8 mouse cellular contexts compared by ENCODE assay signal in genomic region chr11:97810356-97810755, GRCm38 (mm10). TPM values are rescaled to one million over a fixed set of nuclear protein-coding genes. Genes with fewer than 3 reads are reported as not detected.
DNase-seq lines count a peak whose midpoint lies in the region; ATAC-seq and TF ChIP-seq lines count a peak whose summit lies in the region.

No protein-coding gene starts in this region.

- peaks cover 43% of the 10 kb centered on the region for H3K36me3 ChIP-seq in embryonic facial prominence, embryonic 12.5 days
- H3K36me3 ChIP-seq in midbrain, embryonic 12.5 days = peaks cover 35% of the 10 kb centered on the region
- H3K36me3 ChIP-seq in limb, embryonic 10.5 days = peaks cover 82% of the 10 kb centered on the region

- H3K4me3 ChIP-seq in layer of hippocampus, adult 2 months = no peak overlapping the region
- H3K4me3 ChIP-seq in embryonic facial prominence, embryonic 12.5 days = no peak overlapping the region
- no peak overlapping the region for H3K4me3 ChIP-seq in midbrain, embryonic 12.5 days
- no peak overlapping the region for H3K4me3 ChIP-seq in limb, embryonic 10.5 days

- DNase-seq in adrenal gland, postnatal 14 days = peak; percentile 58
- DNase-seq in adrenal gland, adult 18-20 months (ENCODE audit: low spot score in 2 of 2) = no peak
- DNase-seq in layer of hippocampus, adult 2 months (ENCODE audit: low spot score in 2 of 2) = no peak
- no peak for DNase-seq in layer of hippocampus, postnatal 36 days
- DNase-seq in frontal cortex, postnatal 14 days (ENCODE audit: low spot score in 2 of 2) = no peak
- DNase-seq in limb, embryonic 10.5 days (ENCODE audit: low spot score) = no peak

- no peak for ATAC-seq in embryonic facial prominence, embryonic 12.5 days (ENCODE audit: insufficient number of reproducible peaks, insufficient read depth, low FRiP score, low TSS enrichment)
- ATAC-seq in midbrain, embryonic 12.5 days (ENCODE audit: low FRiP score, low read depth) = no peak

- H3K9ac ChIP-seq in embryonic facial prominence, embryonic 12.5 days = no peak overlapping the region
- H3K9ac ChIP-seq in midbrain, embryonic 12.5 days (replicated peaks) = no peak overlapping the region

- H3K4me2 ChIP-seq in embryonic facial prominence, embryonic 12.5 days (replicated peaks) = no peak overlapping the region
- H3K4me2 ChIP-seq in midbrain, embryonic 12.5 days (replicated peaks) = no peak overlapping the region

- 65% methylated on average over 7 of the region's 7 CpGs for WGBS in embryonic facial prominence, embryonic 12.5 days
- 78% methylated on average over 7 of the region's 7 CpGs for WGBS in midbrain, embryonic 12.5 days
- 78% methylated on average over 7 of the region's 7 CpGs for WGBS in limb, embryonic 10.5 days

- no peaks in the 10 kb centered on the region for H3K27me3 ChIP-seq in embryonic facial prominence, embryonic 12.5 days
- H3K27me3 ChIP-seq in midbrain, embryonic 12.5 days = no peaks in the 10 kb centered on the region
- no peaks in the 10 kb centered on the region for H3K27me3 ChIP-seq in limb, embryonic 10.5 days (ENCODE audit: low read depth, poor library complexity, severe bottlenecking)

- H3K9me3 ChIP-seq in embryonic facial prominence, embryonic 12.5 days = no peaks in the 10 kb centered on the region
- H3K9me3 ChIP-seq in midbrain, embryonic 12.5 days = no peaks in the 10 kb centered on the region
- no peaks in the 10 kb centered on the region for H3K9me3 ChIP-seq in limb, embryonic 10.5 days (replicated peaks)

- no peak for TF ChIP-seq CTCF in layer of hippocampus, adult 2 months (conservative IDR thresholded peaks at IDR 0.05)

- peak overlapping the region; percentile 8; the same call in 1 of the 2 replicates for H3K27ac ChIP-seq in layer of hippocampus, adult 2 months
- peak overlapping the region; percentile 8; the same call in 1 of the 2 replicates for H3K27ac ChIP-seq in embryonic facial prominence, embryonic 12.5 days
- peak overlapping the region; percentile 27; the same call in 1 of the 2 replicates for H3K27ac ChIP-seq in midbrain, embryonic 12.5 days (replicated peaks)
- H3K27ac ChIP-seq in limb, embryonic 10.5 days = no peak overlapping the region

- peaks cover 94% of the 10 kb centered on the region for H3K4me1 ChIP-seq in embryonic facial prominence, embryonic 12.5 days
- H3K4me1 ChIP-seq in midbrain, embryonic 12.5 days = peaks cover 87% of the 10 kb centered on the region
- H3K4me1 ChIP-seq in limb, embryonic 10.5 days = peaks cover 96% of the 10 kb centered on the region

RNA-seq across cellular contexts. Expression of gene Lasp1, which starts 11.6 kb away (rescaled TPM):
- 98.2 and 107 TPM in 2 replicates for total RNA-seq in adrenal gland, postnatal 14 days (2021)
- 100 to 1,000 TPM in 1 of 2 experiments, 10 to 100 TPM in 1; 94.0 to 145 TPM for total RNA-seq in adrenal gland, adult 18-20 months (2021)
- total RNA-seq in layer of hippocampus, adult 2 months (2021) = 10 to 100 TPM; 88.1 to 91.4 TPM
- total RNA-seq in layer of hippocampus, postnatal 36 days (2021) = 10 to 100 TPM; 98.0 to 98.2 TPM
- 117 and 125 TPM in 2 replicates for polyA plus RNA-seq in embryonic facial prominence, embryonic 12.5 days (2016; fragmentation: Nextera tagmentation; extraction: Ambion mirVana)
- polyA plus RNA-seq in midbrain, embryonic 12.5 days (2016; fragmentation: Nextera tagmentation; extraction: Ambion mirVana) = 102 and 106 TPM in 2 replicates
- 90.0 and 110 TPM in 2 replicates for polyA plus RNA-seq in limb, embryonic 10.5 days (2016; fragmentation: Nextera tagmentation; extraction: Ambion mirVana)

RNA-seq across cellular contexts. Expression of gene Rpl23, which starts 28.1 kb away (rescaled TPM):
- 809 and 980 TPM in 2 replicates for total RNA-seq in adrenal gland, postnatal 14 days (2021)
- 100 to 1,000 TPM; 830 to 834 TPM for total RNA-seq in adrenal gland, adult 18-20 months (2021)
- total RNA-seq in layer of hippocampus, adult 2 months (2021) = 100 to 1,000 TPM; 361 to 374 TPM
- total RNA-seq in layer of hippocampus, postnatal 36 days (2021) = 100 to 1,000 TPM; 355 TPM
- 474 and 481 TPM in 2 replicates for polyA plus RNA-seq in embryonic facial prominence, embryonic 12.5 days (2016; fragmentation: Nextera tagmentation; extraction: Ambion mirVana)
- 370 and 378 TPM in 2 replicates for polyA plus RNA-seq in midbrain, embryonic 12.5 days (2016; fragmentation: Nextera tagmentation; extraction: Ambion mirVana)
- polyA plus RNA-seq in limb, embryonic 10.5 days (2016; fragmentation: Nextera tagmentation; extraction: Ambion mirVana) = 449 and 506 TPM in 2 replicates

RNA-seq across cellular contexts. Expression of gene B230217C12Rik, which starts 30.2 kb away (rescaled TPM):
- total RNA-seq in adrenal gland, postnatal 14 days (2021) = 2.4 and 3.5 TPM in 2 replicates
- 1 to 10 TPM; 3.7 to 4.0 TPM for total RNA-seq in adrenal gland, adult 18-20 months (2021)
- 10 to 100 TPM; 67.8 to 72.6 TPM for total RNA-seq in layer of hippocampus, adult 2 months (2021)
- total RNA-seq in layer of hippocampus, postnatal 36 days (2021) = 10 to 100 TPM; 67.5 to 68.4 TPM
- 11.3 and 12.4 TPM in 2 replicates for polyA plus RNA-seq in embryonic facial prominence, embryonic 12.5 days (2016; fragmentation: Nextera tagmentation; extraction: Ambion mirVana)
- polyA plus RNA-seq in midbrain, embryonic 12.5 days (2016; fragmentation: Nextera tagmentation; extraction: Ambion mirVana) = 14.2 and 15.8 TPM in 2 replicates
- 10.9 and 14.0 TPM in 2 replicates for polyA plus RNA-seq in limb, embryonic 10.5 days (2016; fragmentation: Nextera tagmentation; extraction: Ambion mirVana)

RNA-seq across cellular contexts. Expression of gene 1700001P01Rik, which starts 34.6 kb away (rescaled TPM):
- total RNA-seq in adrenal gland, postnatal 14 days (2021) = not detected in 2 replicates
- not detected for total RNA-seq in adrenal gland, adult 18-20 months (2021)
- 1 to 10 TPM; 1.3 to 2.4 TPM for total RNA-seq in layer of hippocampus, adult 2 months (2021)
- 1 to 10 TPM in 1 of 2 experiments, under 1 TPM in 1; 0.60 to 1.3 TPM for total RNA-seq in layer of hippocampus, postnatal 36 days (2021)
- 0.39 TPM in 1 of 2 replicates, not detected in the other for polyA plus RNA-seq in embryonic facial prominence, embryonic 12.5 days (2016; fragmentation: Nextera tagmentation; extraction: Ambion mirVana)
- polyA plus RNA-seq in midbrain, embryonic 12.5 days (2016; fragmentation: Nextera tagmentation; extraction: Ambion mirVana) = 0.31 and 1.3 TPM in 2 replicates
- polyA plus RNA-seq in limb, embryonic 10.5 days (2016; fragmentation: Nextera tagmentation; extraction: Ambion mirVana) = 0.43 and 0.74 TPM in 2 replicates

RNA-seq across cellular contexts. Expression of gene Cwc25, which starts 44.0 kb away (rescaled TPM):
- total RNA-seq in adrenal gland, postnatal 14 days (2021) = 17.6 and 18.7 TPM in 2 replicates
- total RNA-seq in adrenal gland, adult 18-20 months (2021) = 10 to 100 TPM; 18.2 to 21.1 TPM
- total RNA-seq in layer of hippocampus, adult 2 months (2021) = 10 to 100 TPM; 20.1 to 20.6 TPM
- total RNA-seq in layer of hippocampus, postnatal 36 days (2021) = 10 to 100 TPM; 19.5 to 19.8 TPM
- 23.1 and 24.8 TPM in 2 replicates for polyA plus RNA-seq in embryonic facial prominence, embryonic 12.5 days (2016; fragmentation: Nextera tagmentation; extraction: Ambion mirVana)
- 22.3 and 24.4 TPM in 2 replicates for polyA plus RNA-seq in midbrain, embryonic 12.5 days (2016; fragmentation: Nextera tagmentation; extraction: Ambion mirVana)
- 17.8 and 21.6 TPM in 2 replicates for polyA plus RNA-seq in limb, embryonic 10.5 days (2016; fragmentation: Nextera tagmentation; extraction: Ambion mirVana)

Comparison
In these comparisons a context has a peak if more than half of its experiments do, and no peak if none do; other contexts are left out.
1. RNA of gene B230217C12Rik, which starts 30.2 kb away (total RNA-seq): 67.8 to 72.6 TPM in layer of hippocampus, adult 2 months and 67.5 to 68.4 TPM in layer of hippocampus, postnatal 36 days; 3.7 to 4.0 TPM in adrenal gland, adult 18-20 months and 2.4 to 3.5 TPM in adrenal gland, postnatal 14 days; every median in the first group is over 10 times any median in the second.